Mouse (Mus musculus) erythroid progenitor cell, adult 5-6 weeks (primary cell): ENCODE results near the gene Hoxc8. TPM values are rescaled to one million over a fixed set of nuclear protein-coding genes. Genes with fewer than 3 reads are reported as not detected.

Experiments
- ATAC-seq: replicated peaks from 2 replicates; pipeline ENCODE4 v1.8.0; 2016; ENCODE audit warnings: moderate number of reproducible peaks, mild to moderate bottlenecking, moderate TSS enrichment, inconsistent platforms; ENCODE audit not compliant: poor library complexity, low FRiP score, severe bottlenecking
- total RNA-seq, 2 experiments: library from RNA; stranded (forward) in 1 of 2; stranded (reverse) in 1 of 2; fragments of 150-400 nt in 1 of 2; fragments of 186-747, 209-891 nt in 1 of 2; gene quantifications; 2 replicates each; pipeline versions ENCODE4 v1.2.3 to v1.2.4; 2015 to 2017; ENCODE audit warnings: low replicate concordance in 2 of 2

The Hoxc8 gene
- not detected in 2 replicates for total RNA-seq (2015; ENCODE audit: low replicate concordance)
- total RNA-seq (2017; ENCODE audit: low replicate concordance), result not detected in 2 replicates

DNA sequence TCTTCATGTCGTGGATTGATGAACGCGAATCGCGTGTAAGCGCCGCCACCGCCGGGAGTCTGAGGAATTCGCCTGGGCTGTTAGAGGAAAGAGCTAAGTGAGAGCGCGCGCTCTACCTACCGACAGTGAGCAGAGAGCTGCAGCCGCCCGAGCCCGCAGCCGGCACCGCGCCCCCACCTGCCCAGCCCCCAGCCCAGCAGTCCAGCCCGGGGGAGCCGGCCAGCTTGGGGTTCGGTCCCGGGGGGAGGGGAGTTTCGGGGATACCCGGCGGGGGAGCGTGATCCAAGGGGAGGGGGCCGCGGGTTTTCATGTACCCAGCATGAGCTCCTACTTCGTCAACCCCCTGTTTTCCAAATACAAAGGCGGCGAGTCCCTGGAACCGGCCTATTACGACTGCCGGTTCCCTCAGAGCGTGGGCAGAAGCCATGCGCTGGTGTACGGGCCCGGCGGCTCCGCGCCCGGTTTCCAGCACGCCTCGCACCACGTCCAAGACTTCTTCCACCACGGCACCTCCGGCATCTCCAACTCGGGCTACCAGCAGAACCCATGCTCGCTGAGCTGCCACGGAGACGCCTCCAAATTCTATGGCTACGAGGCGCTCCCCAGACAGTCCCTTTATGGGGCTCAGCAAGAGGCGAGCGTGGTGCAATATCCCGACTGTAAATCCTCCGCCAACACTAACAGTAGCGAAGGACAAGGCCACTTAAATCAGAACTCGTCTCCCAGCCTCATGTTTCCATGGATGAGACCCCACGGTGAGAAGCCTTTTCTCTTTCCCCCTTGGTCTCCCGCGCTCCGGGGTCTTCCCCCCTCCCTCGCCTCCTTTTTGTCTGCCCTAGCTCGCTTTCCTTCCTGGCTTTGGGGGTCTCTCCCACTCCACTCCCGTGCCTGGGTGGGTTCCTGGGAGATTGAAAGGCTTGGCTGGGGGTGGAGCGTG, at the start of gene Hoxc8:
Gene Hoxc8 (plus strand): TSS at position 147 of the 937 bp plus-strand sequence.
- ATAC-seq, result no peak

DNA sequence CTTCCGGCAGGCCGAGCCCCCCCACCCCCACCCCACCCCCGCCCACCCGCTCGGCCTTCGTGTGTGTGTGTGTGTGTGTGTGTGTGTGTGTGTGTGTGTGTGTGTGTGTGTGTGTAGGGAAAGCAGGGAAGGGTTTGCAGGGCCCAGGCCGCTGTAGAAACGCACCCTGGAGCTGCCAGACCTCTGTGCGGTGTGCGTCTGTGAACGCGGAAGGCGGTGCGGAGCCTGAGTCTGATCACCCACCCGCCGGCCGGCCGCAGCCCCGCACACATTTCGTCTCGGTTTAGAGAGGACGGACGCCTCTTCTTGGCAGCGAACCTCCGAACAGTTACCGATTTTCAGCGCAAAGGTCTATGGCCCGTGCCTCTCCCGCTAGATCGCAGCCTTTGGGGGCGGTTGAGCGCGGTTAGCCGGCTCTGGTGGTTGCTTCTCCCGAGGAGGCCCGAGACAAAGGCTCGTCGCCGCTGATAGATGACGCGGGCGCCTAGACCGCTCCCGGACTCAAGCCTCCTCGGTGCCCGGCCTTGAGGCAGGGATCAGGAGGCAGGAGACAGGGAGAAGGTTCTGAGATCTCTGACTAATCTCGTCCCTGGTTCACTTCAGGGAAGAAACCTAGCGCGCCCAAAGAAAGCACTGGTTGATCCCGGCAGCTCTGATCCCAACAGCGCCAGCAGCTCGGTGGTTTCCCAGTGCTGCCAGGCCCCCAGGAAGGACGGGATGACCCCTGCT, 47.5 kb upstream of the Hoxc8 start:
- no peak for ATAC-seq

DNA sequence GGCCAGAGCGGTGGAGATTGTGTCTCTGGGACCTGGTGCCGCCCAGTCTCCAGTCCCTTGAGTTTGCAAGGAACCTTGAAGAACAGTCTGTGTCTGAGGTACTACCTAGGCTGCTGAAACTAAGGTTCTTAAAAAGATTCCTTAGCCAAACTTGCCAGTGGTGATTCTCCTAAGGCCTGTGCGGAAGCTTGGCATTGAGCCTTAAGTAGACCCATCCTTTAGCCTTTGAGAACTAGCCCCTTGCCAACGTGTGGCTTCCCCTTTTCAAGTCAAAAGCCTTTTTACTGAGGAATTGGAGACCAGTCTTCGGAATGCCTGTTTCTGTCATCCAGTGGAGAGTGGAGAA, 47.0 kb upstream of the Hoxc8 start:
- no peak for ATAC-seq

DNA sequence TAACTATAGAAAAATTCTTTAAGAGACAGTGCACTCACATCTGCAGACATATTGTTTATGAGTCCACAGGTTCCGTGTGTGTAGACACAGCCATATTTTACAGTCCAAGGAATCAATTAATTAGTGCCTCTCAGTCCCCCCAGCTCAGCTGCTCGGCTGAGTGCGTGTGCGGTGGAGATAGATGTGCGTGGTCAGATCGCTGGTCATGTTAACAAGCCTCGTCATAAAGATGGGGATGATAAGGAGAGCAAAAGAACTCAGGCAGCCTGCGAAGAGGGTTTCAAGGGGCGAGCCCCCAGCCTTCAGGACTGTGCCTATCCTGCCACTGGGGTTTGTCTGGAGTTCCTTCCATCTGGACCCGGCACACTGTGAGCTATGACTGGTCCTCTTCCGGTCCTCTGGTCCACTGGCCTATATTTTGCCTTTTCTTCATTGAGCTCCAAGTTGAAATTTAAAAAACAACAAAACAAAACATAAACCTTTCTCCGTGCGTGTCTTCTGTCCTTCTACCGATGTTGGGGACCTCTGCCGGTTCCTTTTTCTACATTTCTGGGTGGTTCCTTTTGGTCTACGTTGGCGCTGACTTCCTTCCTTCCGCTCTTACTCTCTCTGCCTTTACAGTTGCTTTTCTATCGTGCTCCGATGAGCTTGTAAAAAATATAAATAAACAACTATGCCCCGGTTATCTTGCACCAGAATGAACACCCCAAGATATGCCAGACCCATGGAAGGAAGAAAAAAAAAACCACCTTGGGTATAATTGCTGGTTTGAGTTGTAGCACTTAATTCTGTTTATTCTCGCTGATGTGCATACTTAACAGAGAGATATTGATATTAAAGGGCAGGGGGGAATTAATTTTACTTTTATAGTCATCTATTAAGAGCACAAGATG, 45.0 kb upstream of the Hoxc8 start:
- ATAC-seq, result no peak

DNA sequence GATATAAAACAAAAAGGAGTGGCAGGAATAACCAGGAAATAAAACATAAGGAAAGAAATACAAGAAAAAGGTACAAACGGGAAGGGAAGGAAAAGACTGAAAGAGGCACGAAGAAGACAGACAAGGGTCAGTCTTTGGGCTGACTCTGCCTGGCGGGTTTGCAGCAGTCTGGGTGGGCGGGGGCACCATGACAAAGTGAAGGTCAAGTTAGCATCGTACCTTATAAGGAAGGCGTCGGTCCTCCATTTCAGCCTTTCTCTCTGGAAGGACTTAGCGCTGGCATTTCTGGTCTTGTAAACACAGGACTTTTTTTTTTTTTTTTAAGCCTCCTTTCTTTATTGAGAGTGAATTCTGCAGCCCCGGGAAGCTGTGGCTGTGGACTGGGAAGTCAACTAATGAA, 43.1 kb upstream of the Hoxc8 start:
- ATAC-seq, result no peak

DNA sequence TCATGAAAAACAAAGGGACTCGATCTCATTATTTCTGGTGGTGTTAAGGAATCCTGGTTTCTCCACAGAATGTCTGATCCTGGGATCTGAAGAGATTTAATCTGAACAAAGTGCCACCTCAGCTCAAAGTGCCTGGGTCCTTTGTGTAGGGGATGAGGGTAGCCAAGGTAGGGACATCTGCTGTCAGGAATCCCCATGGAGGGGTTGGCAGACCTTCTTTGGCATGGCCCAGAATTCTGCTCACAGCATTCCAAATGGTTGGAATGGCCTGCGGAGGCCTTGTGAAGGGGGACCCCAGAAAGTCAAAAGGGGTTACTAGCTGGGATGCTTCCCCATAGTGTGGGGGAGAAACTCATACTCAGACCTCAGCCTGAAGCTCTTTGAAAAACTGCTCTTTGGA, 41.6 kb upstream of the Hoxc8 start:
- ATAC-seq, result no peak

DNA sequence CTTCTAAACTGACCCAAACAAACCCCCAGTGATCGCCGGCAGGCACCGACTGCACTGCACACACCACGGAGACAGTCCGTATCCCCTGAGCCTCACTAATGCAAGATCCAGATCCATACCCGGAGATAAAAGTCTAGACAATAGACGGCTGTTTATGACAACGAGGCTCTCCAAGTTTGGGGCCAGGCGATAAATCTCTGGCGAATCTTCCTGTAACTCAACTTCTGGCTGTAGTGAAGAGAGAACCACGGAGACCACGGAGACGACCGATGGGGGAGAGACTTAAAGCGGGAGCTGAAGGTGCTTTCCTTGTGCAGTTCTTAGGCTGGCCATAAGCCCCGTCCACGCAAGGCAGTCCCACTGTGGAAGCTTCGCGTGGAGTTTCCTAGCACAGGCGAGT, 40.7 kb upstream of the Hoxc8 start:
- no peak for ATAC-seq

DNA sequence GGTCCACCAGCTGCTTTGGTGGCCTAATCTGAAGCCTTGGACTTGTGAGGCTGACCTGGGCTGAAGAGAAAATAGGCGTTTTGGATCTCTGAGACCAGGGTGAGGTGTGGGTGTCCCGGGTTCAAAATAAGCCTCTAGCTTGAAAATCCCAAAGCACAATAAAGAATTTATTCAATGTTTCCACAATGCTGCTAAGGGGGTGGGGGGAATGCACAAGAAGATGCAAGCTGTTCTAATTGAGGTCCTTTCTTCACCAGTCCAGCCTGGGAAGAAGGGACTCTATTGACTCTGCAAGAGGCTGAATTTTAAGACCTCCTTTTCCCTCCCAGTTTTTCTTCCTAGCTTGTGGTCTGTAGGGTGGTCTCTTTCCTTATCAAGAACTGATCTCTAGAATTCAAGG, 39.5 kb upstream of the Hoxc8 start:
- ATAC-seq, result no peak

DNA sequence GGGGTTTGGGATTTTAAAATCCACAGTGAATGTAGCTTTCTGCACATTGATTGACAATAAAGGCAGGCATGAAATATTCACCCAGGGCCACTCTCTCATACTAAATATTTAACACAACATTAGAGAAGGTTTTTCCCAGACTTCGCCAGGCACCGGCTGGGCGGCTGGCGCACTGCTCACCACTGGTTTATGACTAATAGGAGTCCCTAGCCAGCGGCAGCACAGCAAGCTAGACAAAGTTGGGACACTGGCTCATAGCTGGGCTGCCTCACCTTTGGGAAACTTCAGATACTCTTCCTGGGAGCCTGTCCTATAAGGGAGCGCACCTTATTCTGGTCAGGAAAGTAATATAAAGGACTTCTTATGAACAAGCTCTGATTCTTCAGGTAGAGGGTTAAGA, 36.8 kb upstream of the Hoxc8 start:
- no peak for ATAC-seq

DNA sequence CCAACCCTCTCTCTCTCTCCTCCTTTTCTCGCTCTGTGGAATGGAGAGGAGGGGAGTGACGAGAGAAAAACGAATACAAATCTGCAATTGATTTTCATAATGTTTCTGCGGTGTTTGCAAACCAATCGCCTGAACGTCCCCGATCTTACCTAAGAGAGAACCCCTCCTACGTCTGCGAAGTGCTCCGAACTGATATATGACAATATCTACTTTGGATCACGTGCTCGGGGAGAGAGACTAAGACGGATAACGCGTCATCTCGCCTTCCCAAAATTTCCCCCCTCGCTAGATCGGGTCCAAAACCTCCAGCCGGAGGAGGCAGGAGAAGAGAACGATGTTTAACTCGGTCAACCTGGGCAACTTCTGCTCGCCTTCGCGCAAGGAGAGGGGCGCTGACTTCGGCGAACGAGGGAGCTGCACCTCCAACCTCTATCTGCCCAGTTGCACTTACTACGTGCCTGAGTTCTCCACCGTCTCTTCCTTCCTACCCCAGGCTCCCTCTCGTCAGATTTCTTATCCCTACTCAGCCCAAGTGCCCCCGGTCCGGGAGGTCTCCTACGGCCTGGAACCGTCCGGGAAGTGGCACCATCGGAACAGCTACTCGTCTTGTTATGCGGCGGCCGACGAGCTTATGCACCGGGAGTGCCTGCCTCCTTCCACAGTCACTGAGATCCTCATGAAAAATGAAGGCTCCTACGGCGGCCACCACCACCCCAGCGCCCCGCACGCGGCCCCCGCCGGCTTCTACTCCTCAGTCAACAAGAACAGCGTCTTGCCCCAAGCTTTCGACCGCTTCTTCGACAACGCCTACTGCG, 36.0 kb upstream of the Hoxc8 start, which contains the start of gene Hoxc11:
Gene Hoxc11 (plus strand): TSS at position 236 of the 815 bp plus-strand sequence.
- no peak for ATAC-seq

DNA sequence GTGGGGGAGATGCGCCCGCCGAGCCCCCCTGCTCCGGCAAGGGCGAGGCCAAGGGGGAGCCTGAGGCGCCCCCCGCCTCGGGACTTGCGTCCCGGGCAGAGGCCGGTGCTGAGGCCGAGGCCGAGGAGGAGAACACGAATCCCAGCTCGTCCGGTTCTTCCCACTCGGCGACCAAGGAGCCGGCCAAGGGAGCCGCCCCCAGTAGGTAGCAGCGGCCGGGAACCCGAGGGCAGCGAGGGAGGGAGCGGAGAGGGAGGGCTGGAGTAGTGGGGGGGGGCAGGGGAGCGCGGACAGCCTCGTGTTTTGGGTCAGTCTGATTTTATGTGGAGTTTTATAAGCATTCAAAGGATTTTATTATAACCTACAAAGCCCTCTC, 35.4 kb upstream of the Hoxc8 start:
- ATAC-seq, result no peak

DNA sequence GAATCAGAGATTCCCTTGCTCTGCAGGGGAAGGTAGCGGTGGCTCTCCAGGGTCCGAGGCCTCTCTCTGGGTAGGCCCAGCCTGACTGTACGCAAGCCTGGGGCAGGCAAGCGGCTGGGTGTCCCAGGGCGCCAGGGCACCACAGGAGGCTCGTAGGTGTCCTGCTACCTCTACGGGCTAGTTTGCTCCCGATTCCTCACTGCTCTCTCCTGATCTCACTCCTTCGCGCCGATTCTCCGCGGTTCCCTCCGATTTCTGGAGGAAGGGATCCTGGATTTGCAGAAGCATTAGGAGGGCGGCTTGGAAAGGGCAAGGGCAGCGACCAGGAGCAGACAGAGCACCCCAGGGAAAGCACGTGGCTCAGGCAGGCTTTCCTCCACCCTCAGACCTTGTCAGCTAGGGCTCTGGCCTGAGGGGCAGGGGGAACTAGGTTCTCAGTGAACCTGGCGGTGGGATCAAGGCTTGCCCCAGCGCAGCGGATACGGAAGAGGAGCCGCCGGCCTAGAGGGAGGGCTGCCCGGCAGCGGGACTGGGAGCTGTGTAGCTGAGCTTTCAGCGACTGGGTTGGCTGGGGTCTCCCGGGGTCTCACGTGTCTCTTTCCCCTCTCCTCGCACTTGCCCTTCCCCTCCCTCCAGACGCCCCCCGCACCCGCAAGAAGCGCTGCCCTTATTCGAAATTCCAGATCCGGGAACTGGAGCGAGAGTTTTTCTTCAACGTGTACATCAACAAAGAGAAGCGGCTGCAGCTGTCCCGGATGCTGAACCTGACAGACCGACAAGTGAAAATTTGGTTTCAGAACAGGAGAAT, 34.4 kb upstream of the Hoxc8 start:
- ATAC-seq, result no peak

DNA sequence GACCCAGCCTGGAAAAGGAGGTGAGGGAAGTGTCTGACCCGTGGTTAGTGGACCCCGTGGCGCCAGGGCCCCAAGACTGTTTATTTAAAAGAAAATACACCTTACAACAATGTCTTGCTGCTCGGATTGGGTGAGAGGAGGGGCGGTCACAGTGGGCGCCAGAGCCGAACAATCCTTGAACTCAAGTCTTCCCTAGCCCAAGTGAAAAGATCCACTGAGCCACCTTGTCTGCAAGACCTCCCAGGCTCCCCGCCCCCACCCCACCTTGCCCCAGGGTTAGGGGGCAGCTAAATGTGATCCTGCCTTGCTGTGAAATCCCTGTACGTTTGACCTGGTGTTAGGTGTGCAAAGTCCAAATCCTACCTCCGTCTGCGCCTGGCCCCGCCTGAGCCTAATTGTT, 33.5 kb upstream of the Hoxc8 start:
- ATAC-seq, result no peak

DNA sequence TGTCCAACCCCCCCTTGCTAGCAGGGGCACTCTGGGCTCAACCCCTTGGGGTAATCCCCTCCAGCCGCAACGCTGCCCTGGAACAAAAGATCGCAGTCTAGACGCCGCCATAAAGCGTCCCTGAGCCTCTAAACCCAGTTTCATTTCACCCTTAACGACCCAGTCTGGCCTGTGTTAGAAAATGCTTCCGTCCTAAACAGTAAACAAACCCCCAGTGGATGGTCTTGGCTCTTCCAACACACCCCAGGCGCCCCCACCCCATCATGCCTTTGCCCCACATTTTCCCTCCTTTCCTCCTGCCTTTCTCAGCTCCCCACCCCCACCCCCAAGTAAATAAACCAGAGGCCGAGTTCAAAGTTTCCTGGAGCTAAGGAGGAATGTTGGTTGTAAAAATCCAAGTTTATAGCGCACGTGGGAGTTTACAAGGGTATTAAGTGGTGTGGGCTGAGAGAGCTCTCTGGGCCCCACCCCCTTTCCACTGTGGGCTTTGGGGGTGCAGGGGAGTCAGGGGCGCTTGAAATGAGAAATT, 30.7 kb upstream of the Hoxc8 start:
- no peak for ATAC-seq

DNA sequence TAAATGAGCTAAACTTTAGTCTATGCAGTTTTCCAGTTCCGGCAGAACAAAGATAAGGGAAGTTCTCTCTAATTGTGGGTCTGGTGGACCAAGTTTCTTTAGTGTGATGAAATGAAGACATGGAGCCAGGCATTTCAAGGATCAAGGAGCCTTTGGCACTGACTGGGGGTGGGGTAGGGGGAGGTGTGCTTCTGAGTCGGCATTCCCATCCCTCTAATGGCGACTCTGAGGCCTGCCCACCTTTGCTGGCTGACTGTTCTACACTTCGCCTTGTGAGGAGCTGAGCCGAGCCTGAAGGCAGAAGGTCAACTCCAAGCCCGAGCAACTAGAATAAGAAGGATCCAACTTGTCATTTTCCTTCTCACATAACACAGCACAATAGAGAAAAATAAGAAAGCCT, 28.7 kb upstream of the Hoxc8 start:
- no peak for ATAC-seq

DNA sequence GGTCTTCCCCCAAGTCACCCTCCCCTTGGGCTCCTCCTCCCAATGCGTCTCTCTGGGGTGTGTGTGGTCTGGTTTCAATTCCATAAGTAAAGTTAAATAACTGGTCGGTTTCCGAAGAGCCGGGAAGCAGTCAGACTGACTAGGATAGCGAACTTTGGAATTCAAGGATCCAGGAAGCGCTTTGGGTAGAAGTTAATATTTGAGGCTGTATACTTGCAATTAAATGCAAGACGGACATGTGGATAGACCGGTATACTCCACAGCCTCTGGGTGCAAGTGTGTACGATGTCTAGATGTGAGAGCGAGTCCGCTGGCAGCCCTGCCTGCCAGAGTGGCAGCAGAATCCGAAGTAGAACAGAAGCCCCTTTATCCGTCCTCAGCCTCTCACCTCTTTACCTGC, 27.9 kb upstream of the Hoxc8 start:
- no peak for ATAC-seq

DNA sequence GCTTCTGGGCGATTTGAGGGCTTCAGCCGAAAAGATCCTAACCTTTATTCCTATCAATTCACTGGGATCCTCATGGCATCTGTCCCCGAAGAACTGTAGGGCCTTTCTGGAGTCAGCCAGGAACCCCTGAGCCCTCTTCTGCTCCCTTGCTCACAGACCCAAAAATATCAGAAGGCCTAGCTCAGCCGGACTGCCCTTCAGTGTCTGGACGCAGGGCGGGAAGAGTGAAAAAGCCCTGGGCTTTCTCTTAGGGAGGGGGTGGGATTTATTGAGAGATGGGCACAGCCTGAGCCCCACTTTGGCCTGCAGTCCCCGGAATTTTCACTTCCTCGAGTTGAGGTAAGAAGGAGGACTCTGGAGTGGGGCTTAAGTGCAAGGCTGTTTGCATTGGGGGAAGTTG, 27.1 kb upstream of the Hoxc8 start:
- ATAC-seq, result no peak
